Mouse (Mus musculus) stomach, embryonic 16.5 days (tissue): ENCODE results near the gene Plekhg1. TPM values are rescaled to one million over a fixed set of nuclear protein-coding genes. Genes with fewer than 3 reads are reported as not detected.

Source experiments
- ATAC-seq: fragments of 200-750 bp; cut with Nextera tagmentation; 2 replicates; pipeline ENCODE4 v1.8.0; 2017; ENCODE audit warnings: moderate number of reproducible peaks, moderate TSS enrichment; ENCODE audit not compliant: insufficient read depth, low FRiP score
- H3K27ac ChIP-seq: fragments of 300-500 bp; sonication (generic); 2 replicates; pipeline ENCODE4 v1.5.1; 2014; ENCODE audit warnings: low read length
- H3K27me3 ChIP-seq: fragments of 300-500 bp; sonication (generic); 2 replicates; pipeline ENCODE4 v1.6.1; 2014; ENCODE audit warnings: low read length, control low read depth, mixed read lengths; ENCODE audit not compliant: control insufficient read depth, insufficient read depth
- H3K36me3 ChIP-seq: fragments of 300-500 bp; sonication (generic); 2 replicates; pipeline ENCODE4 v1.6.1; 2014; ENCODE audit warnings: low read length; ENCODE audit not compliant: control insufficient read depth, insufficient read depth
- H3K4me1 ChIP-seq: fragments of 300-500 bp; sonication (generic); 2 replicates; pipeline ENCODE4 v1.6.1; 2014; ENCODE audit warnings: low read length, control low read depth, mixed read lengths; ENCODE audit not compliant: control insufficient read depth, insufficient read depth
- H3K4me2 ChIP-seq: fragments of 300-500 bp; sonication (generic); 2 replicates; pipeline ENCODE4 v1.6.1; 2014; ENCODE audit warnings: low read depth, low read length, mixed read lengths
- H3K4me3 ChIP-seq: fragments of 300-500 bp; sonication (generic); replicated peaks from 2 replicates; pipeline ENCODE4 v1.5.1; 2014; ENCODE audit warnings: mild to moderate bottlenecking, low read length
- H3K9ac ChIP-seq: fragments of 300-500 bp; sonication (generic); 2 replicates; pipeline ENCODE4 v1.6.1; 2014; ENCODE audit warnings: low read length
- H3K9me3 ChIP-seq: fragments of 300-500 bp; sonication (generic); replicated peaks from 2 replicates; pipeline ENCODE4 v1.6.1; 2016; ENCODE audit warnings: low read length, control low read depth; ENCODE audit not compliant: control insufficient read depth
- WGBS: fragments of 180-500 bp; shearing (Covaris S2); extraction: QIAGEN DNeasy Blood & Tissue Kit; methylation state at CpG from one replicate; pipeline ENCODE4 v1.1.7; 2014; 5-methylcytosine and 5-hydroxymethylcytosine counted together
- polyA plus RNA-seq: library from polyadenylated mRNA; unstranded; fragments of >200 nt; fragmentation: Nextera tagmentation; extraction: Ambion mirVana; gene quantifications from 2 replicates; pipeline ENCODE4 v1.2.1, GENCODE M21; 2015

Gene Plekhg1
- polyA plus RNA-seq, 1 experiment from 2014 or later: 14.0 TPM

GRCm38 (mm10) chr10:3807980-3808379, 67.8 kb downstream of the Plekhg1 start:
- no peak overlapping the region for H3K4me2 ChIP-seq
- H3K27ac ChIP-seq: no peak overlapping the region
- no peaks in the 10 kb centered on the region for H3K27me3 ChIP-seq
- H3K4me1 ChIP-seq: peaks cover 6% of the 10 kb centered on the region; the same call in 1 of the 2 replicates
- 93% methylated on average over 3 of the region's 3 CpGs for WGBS
- H3K4me3 ChIP-seq: no peak overlapping the region
- no peaks in the 10 kb centered on the region for H3K9me3 ChIP-seq
- ATAC-seq: no peak
- H3K36me3 ChIP-seq: no peaks in the 10 kb centered on the region
- no peak overlapping the region for H3K9ac ChIP-seq

GRCm38 (mm10) chr10:3810476-3811273, 70.5 kb downstream of the Plekhg1 start:
- 45% methylated on average over 10 of the region's 10 CpGs for WGBS
- ATAC-seq: peak; percentile 72; the same call in 1 of the 2 replicates
- H3K9me3 ChIP-seq: no peaks in the 10 kb centered on the region

GRCm38 (mm10) chr10:3818940-3819701, 79.0 kb downstream of the Plekhg1 start:
- Histone ChIP-seq H3K4me1 (peaks cover 3% of the 10 kb centered on the region; the same call in 1 of the 2 replicates), H3K9ac (no peak overlapping the region), H3K4me2 (no peak overlapping the region), H3K27ac (no peak overlapping the region), H3K27me3 (no peaks in the 10 kb centered on the region), H3K9me3 (no peaks in the 10 kb centered on the region), H3K4me3 (no peak overlapping the region), H3K36me3 (no peaks in the 10 kb centered on the region)
- 64% methylated on average over 5 of the region's 5 CpGs for WGBS
- ATAC-seq: no peak

More at GRCm38 (mm10) chr10:3810476-3811273, 70.5 kb downstream of the Plekhg1 start:
- Histone ChIP-seq H3K27ac (0 out of 2 replicates have a peak overlapping the region, but pooled peaks have one; percentile 4), H3K9ac (no peak overlapping the region), H3K4me3 (no peak overlapping the region), H3K4me2 (no peak overlapping the region), H3K4me1 (peaks cover 6% of the 10 kb centered on the region; the same call in 1 of the 2 replicates), H3K36me3 (no peaks in the 10 kb centered on the region), H3K27me3 (no peaks in the 10 kb centered on the region)

- H3K27me3 ChIP-seq: no peaks in the 10 kb centered on the region
- H3K9ac ChIP-seq: no peak overlapping the region
- no peak overlapping the region for H3K27ac ChIP-seq
- H3K4me3 ChIP-seq: no peak overlapping the region
- no peaks in the 10 kb centered on the region for H3K36me3 ChIP-seq
- ATAC-seq: no peak
- H3K9me3 ChIP-seq: no peaks in the 10 kb centered on the region
- WGBS: 34% methylated on average over 6 of the region's 6 CpGs
- H3K4me1 ChIP-seq: peaks cover 3% of the 10 kb centered on the region; the same call in 1 of the 2 replicates
- no peak overlapping the region for H3K4me2 ChIP-seq
Observed at GRCm38 (mm10) chr10:3823826-3824225, 83.7 kb downstream of the Plekhg1 start.

GRCm38 (mm10) chr10:3826043-3826442, 85.9 kb downstream of the Plekhg1 start:
- Histone ChIP-seq H3K27me3 (no peaks in the 10 kb centered on the region), H3K36me3 (no peaks in the 10 kb centered on the region), H3K9ac (no peak overlapping the region), H3K27ac (no peak overlapping the region), H3K4me3 (no peak overlapping the region), H3K9me3 (no peaks in the 10 kb centered on the region), H3K4me2 (no peak overlapping the region), H3K4me1 (peaks cover 9% of the 10 kb centered on the region)
- 79% methylated on average over 6 of the region's 6 CpGs for WGBS
- no peak for ATAC-seq

GRCm38 (mm10) chr10:3827368-3827767, 87.2 kb downstream of the Plekhg1 start:
- H3K27ac ChIP-seq: no peak overlapping the region
- H3K4me3 ChIP-seq: no peak overlapping the region
- ATAC-seq: no peak
- no peaks in the 10 kb centered on the region for H3K36me3 ChIP-seq
- H3K27me3 ChIP-seq: no peaks in the 10 kb centered on the region
- H3K9me3 ChIP-seq: no peaks in the 10 kb centered on the region
- H3K9ac ChIP-seq: no peak overlapping the region
- peaks cover 12% of the 10 kb centered on the region for H3K4me1 ChIP-seq
- no peak overlapping the region for H3K4me2 ChIP-seq
- 79% methylated on average over 1 of the region's 1 CpGs for WGBS

GRCm38 (mm10) chr10:3829472-3829871, 89.3 kb downstream of the Plekhg1 start:
- Histone ChIP-seq H3K9me3 (no peaks in the 10 kb centered on the region), H3K4me1 (peaks cover 9% of the 10 kb centered on the region), H3K4me3 (no peak overlapping the region), H3K4me2 (no peak overlapping the region), H3K36me3 (no peaks in the 10 kb centered on the region), H3K27me3 (no peaks in the 10 kb centered on the region), H3K9ac (no peak overlapping the region), H3K27ac (no peak overlapping the region)
- WGBS: 36% methylated on average over 5 of the region's 5 CpGs
- ATAC-seq: no peak

GRCm38 (mm10) chr10:3830618-3831017, 90.5 kb downstream of the Plekhg1 start:
- Histone ChIP-seq H3K36me3 (no peaks in the 10 kb centered on the region), H3K4me1 (peaks cover 9% of the 10 kb centered on the region), H3K9me3 (no peaks in the 10 kb centered on the region), H3K9ac (no peak overlapping the region), H3K4me3 (no peak overlapping the region), H3K27me3 (no peaks in the 10 kb centered on the region), H3K4me2 (no peak overlapping the region), H3K27ac (no peak overlapping the region)
- 93% methylated on average over 1 of the region's 1 CpGs for WGBS
- no peak for ATAC-seq
